Mouse (Mus musculus) small intestine, adult 2 months (tissue): ENCODE data around the gene Dip2c. TPM values are rescaled to one million over a fixed set of nuclear protein-coding genes. Genes with fewer than 3 reads are reported as not detected.

ENCODE experiments used
- H3K27ac ChIP-seq: fragments of 200-500 bp; 2 replicates; pipeline ENCODE4 v1.5.1; 2012; ENCODE audit warnings: low read depth, low read length, control low read depth, inconsistent platforms; ENCODE audit not compliant: insufficient read depth
- H3K27me3 ChIP-seq: fragments of 200-500 bp; 2 replicates; pipeline ENCODE4 v1.6.1; 2012; ENCODE audit warnings: mild to moderate bottlenecking, moderate library complexity, low read length, inconsistent platforms; ENCODE audit not compliant: control insufficient read depth, insufficient read depth
- H3K36me3 ChIP-seq: fragments of 200-500 bp; 2 replicates; pipeline ENCODE4 v1.6.1; 2012; ENCODE audit warnings: mild to moderate bottlenecking, low read length, control low read depth, inconsistent platforms; ENCODE audit not compliant: control insufficient read depth, insufficient read depth
- H3K4me1 ChIP-seq: fragments of 200-500 bp; 2 replicates; pipeline ENCODE4 v1.6.1; 2012; ENCODE audit warnings: low read length, inconsistent platforms, mixed read lengths; ENCODE audit not compliant: control insufficient read depth, insufficient read depth, insufficient read length
- H3K4me3 ChIP-seq: fragments of 200-500 bp; 2 replicates; pipeline ENCODE4 v1.5.1; 2012; ENCODE audit warnings: low read depth, mild to moderate bottlenecking, control low read depth, inconsistent platforms, low read length, moderate library complexity
- CTCF ChIP-seq: fragments of 200-500 bp; IDR thresholded peaks from 2 replicates; pipeline ENCODE4 v1.5.1; 2012; ENCODE audit warnings: low read depth, mild to moderate bottlenecking, control low read depth, inconsistent platforms, low read length, moderate library complexity, mixed read lengths; ENCODE audit not compliant: insufficient replicate concordance, insufficient read length; ENCODE audit errors: extremely low read depth
- POLR2A ChIP-seq: fragments of 200-500 bp; IDR thresholded peaks from 2 replicates; pipeline ENCODE4 v1.6.1; 2012; ENCODE audit warnings: low read depth, mild to moderate bottlenecking, control low read depth, inconsistent platforms, low read length, moderate library complexity
- WGBS: fragments of 180-500 bp; shearing (Covaris S2); methylation state at CpG from one replicate; pipeline ENCODE4 v1.1.7; 2018; 5-methylcytosine and 5-hydroxymethylcytosine counted together
- polyA plus RNA-seq: library from polyadenylated mRNA; depleted of rRNA; stranded (reverse); fragments of >200 nt; gene quantifications from 2 replicates; pipeline ENCODE4 v1.2.3, GENCODE M21; 2012

The Dip2c gene
- polyA plus RNA-seq, 1 experiment: 2.5 TPM

- WGBS: 60% methylated on average over 2 of the region's 2 CpGs
- TF ChIP-seq CTCF: no peak
- no peak for TF ChIP-seq POLR2A
- no peaks in the 10 kb centered on the region for H3K36me3 ChIP-seq
- H3K4me3 ChIP-seq: no peak overlapping the region
- H3K4me1 ChIP-seq: no peaks in the 10 kb centered on the region
- no peak overlapping the region for H3K27ac ChIP-seq
- H3K27me3 ChIP-seq: no peaks in the 10 kb centered on the region
Observed at GRCm38 (mm10) chr13:9350670-9351069, 74.3 kb downstream of the Dip2c start.

GRCm38 (mm10) chr13:9353890-9354289, 77.6 kb downstream of the Dip2c start:
- Histone ChIP-seq H3K4me3 (no peak overlapping the region), H3K4me1 (no peaks in the 10 kb centered on the region), H3K27ac (no peak overlapping the region), H3K27me3 (no peaks in the 10 kb centered on the region), H3K36me3 (no peaks in the 10 kb centered on the region)
- WGBS: 98% methylated on average over 1 of the region's 1 CpGs
- TF ChIP-seq CTCF (no peak), POLR2A (no peak)

- no peak overlapping the region for H3K27ac ChIP-seq
- no peaks in the 10 kb centered on the region for H3K4me1 ChIP-seq
- TF ChIP-seq POLR2A (no peak), CTCF (no peak)
- H3K27me3 ChIP-seq: no peaks in the 10 kb centered on the region
- H3K4me3 ChIP-seq: no peak overlapping the region
- H3K36me3 ChIP-seq: no peaks in the 10 kb centered on the region
- WGBS: 79% methylated on average over 4 of the region's 4 CpGs
Observed at GRCm38 (mm10) chr13:9355331-9355730, 79.0 kb downstream of the Dip2c start.

- Histone ChIP-seq H3K27ac (no peak overlapping the region), H3K4me1 (no peaks in the 10 kb centered on the region), H3K36me3 (no peaks in the 10 kb centered on the region), H3K4me3 (no peak overlapping the region), H3K27me3 (no peaks in the 10 kb centered on the region)
- WGBS: 85% methylated on average over 2 of the region's 2 CpGs
- TF ChIP-seq CTCF (no peak), POLR2A (no peak)
Observed at GRCm38 (mm10) chr13:9361457-9361856, 85.1 kb downstream of the Dip2c start.

- Histone ChIP-seq H3K4me1 (no peaks in the 10 kb centered on the region; the same call in 1 of the 2 replicates), H3K4me3 (no peak overlapping the region), H3K27me3 (no peaks in the 10 kb centered on the region), H3K36me3 (no peaks in the 10 kb centered on the region), H3K27ac (no peak overlapping the region)
- WGBS: 65% methylated on average over 1 of the region's 1 CpGs
- TF ChIP-seq CTCF: no peak
- TF ChIP-seq POLR2A: no peak
Observed at GRCm38 (mm10) chr13:9371387-9371786, 95.1 kb downstream of the Dip2c start.

- WGBS: 68% methylated on average over 2 of the region's 2 CpGs
- Histone ChIP-seq H3K36me3 (no peaks in the 10 kb centered on the region), H3K4me3 (no peak overlapping the region), H3K27ac (no peak overlapping the region), H3K4me1 (no peaks in the 10 kb centered on the region; the same call in 1 of the 2 replicates), H3K27me3 (no peaks in the 10 kb centered on the region)
- no peak for TF ChIP-seq POLR2A
- TF ChIP-seq CTCF: no peak
Observed at GRCm38 (mm10) chr13:9377130-9377529, 100.8 kb downstream of the Dip2c start.

GRCm38 (mm10) chr13:9380740-9381410, 104.5 kb downstream of the Dip2c start:
- Histone ChIP-seq H3K4me1 (no peaks in the 10 kb centered on the region; the same call in 1 of the 2 replicates), H3K36me3 (no peaks in the 10 kb centered on the region), H3K4me3 (no peak overlapping the region), H3K27me3 (no peaks in the 10 kb centered on the region), H3K27ac (no peak overlapping the region)
- TF ChIP-seq POLR2A: no peak
- no peak for TF ChIP-seq CTCF
- 47% methylated on average over 5 of the region's 5 CpGs for WGBS

- H3K4me1 ChIP-seq: no peaks in the 10 kb centered on the region
- no peak overlapping the region for H3K27ac ChIP-seq
- WGBS: 29% methylated on average over 2 of the region's 2 CpGs
- H3K4me3 ChIP-seq: no peak overlapping the region
- no peak for TF ChIP-seq POLR2A
- no peak for TF ChIP-seq CTCF
- H3K36me3 ChIP-seq: no peaks in the 10 kb centered on the region
- no peaks in the 10 kb centered on the region for H3K27me3 ChIP-seq
Observed at GRCm38 (mm10) chr13:9388017-9388416, 111.7 kb downstream of the Dip2c start.
